Mouse (Mus musculus) liver, adult 2 months (tissue): Measurements from ENCODE around the gene Pheta1. TPM values are rescaled to one million over a fixed set of nuclear protein-coding genes. Genes with fewer than 3 reads are reported as not detected.

Experiments
- DNase-seq: peaks from one replicate; pipeline ENCODE4 v3.0.0-alpha.2; 2011; ENCODE audit warnings: low read depth, low spot score; ENCODE audit errors: extremely low read depth
- H3K27ac ChIP-seq: fragments of 200-500 bp; replicated peaks from 2 replicates; pipeline ENCODE4 v1.5.1; 2012; ENCODE audit warnings: low read depth, mild to moderate bottlenecking, control low read depth, inconsistent platforms, low read length; ENCODE audit not compliant: insufficient read depth
- H3K27me3 ChIP-seq: fragments of 200-500 bp; 2 replicates; pipeline ENCODE4 v1.6.1; 2012; ENCODE audit warnings: mild to moderate bottlenecking, moderate library complexity, low read length, inconsistent platforms; ENCODE audit not compliant: control insufficient read depth, insufficient read depth
- H3K36me3 ChIP-seq: fragments of 200-500 bp; 2 replicates; pipeline ENCODE4 v1.6.1; 2012; ENCODE audit warnings: low read length, inconsistent platforms; ENCODE audit not compliant: control insufficient read depth, insufficient read depth
- H3K4me1 ChIP-seq: fragments of 200-500 bp; 2 replicates; pipeline ENCODE4 v1.6.1; 2011; ENCODE audit warnings: low read length; ENCODE audit not compliant: control insufficient read depth, insufficient read depth
- H3K4me3 ChIP-seq: fragments of 200-500 bp; 2 replicates; pipeline ENCODE4 v1.5.1; 2011; ENCODE audit warnings: low read depth, mild to moderate bottlenecking, control low read depth, low read length, moderate library complexity; ENCODE audit not compliant: insufficient read depth
- H3K79me2 ChIP-seq: fragments of 200-500 bp; 2 replicates; pipeline ENCODE4 v1.6.1; 2012; ENCODE audit warnings: inconsistent platforms, mild to moderate bottlenecking, low read length, moderate library complexity; ENCODE audit not compliant: control insufficient read depth, insufficient read depth
- H3K9ac ChIP-seq: fragments of 200-500 bp; 2 replicates; pipeline ENCODE4 v1.6.1; 2012; ENCODE audit warnings: low read depth, mild to moderate bottlenecking, control low read depth, inconsistent platforms, low read length
- CTCF ChIP-seq: fragments of 200-500 bp; IDR thresholded peaks from 2 replicates; pipeline ENCODE4 v1.5.1; 2011; ENCODE audit warnings: low read depth, low read length, control low read depth
- POLR2A ChIP-seq: fragments of 200-500 bp; IDR thresholded peaks from 2 replicates; pipeline ENCODE4 v1.6.1; 2011; ENCODE audit warnings: low read length, control low read depth; ENCODE audit not compliant: insufficient read depth; ENCODE audit errors: extremely low read depth
- WGBS: fragments of 180-500 bp; shearing (Covaris S2); methylation state at CpG from one replicate; pipeline ENCODE4 v1.1.7; 2018; 5-methylcytosine and 5-hydroxymethylcytosine counted together
- polyA plus RNA-seq: library from polyadenylated mRNA; depleted of rRNA; stranded (reverse); fragments of >200 nt; gene quantifications from 2 replicates; pipeline ENCODE4 v1.2.3, GENCODE M21; 2012
- total RNA-seq: library from RNA; depleted of rRNA; stranded (reverse); fragments of >200 nt; gene quantifications from 2 replicates; pipeline ENCODE4 v1.2.3, GENCODE M21; 2014

Gene Pheta1
- total and polyA plus RNA-seq, 2 experiments = 7.4 to 12.0 TPM

DNA sequence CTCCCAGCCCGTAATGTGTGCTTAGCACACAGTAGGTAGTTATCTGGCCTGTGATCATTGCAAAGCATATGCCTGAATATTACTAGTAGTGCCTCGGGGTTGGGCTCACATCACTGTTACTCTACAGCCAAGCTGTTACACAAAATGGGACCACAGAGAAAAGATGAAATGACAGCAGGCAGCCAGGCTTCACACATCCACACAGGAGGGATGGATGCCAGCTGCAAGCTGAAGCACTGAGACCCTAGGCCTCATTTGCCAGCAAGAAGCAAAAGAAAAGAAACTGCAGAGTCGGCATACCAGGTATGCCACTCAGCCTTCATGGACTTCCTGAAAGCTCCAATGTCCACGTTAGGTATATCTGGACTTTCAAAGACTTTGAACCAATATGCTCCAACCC lies 20.9 kb upstream of the Pheta1 start:
- H3K4me1 ChIP-seq = peaks cover 28% of the 10 kb centered on the region
- peaks cover 15% of the 10 kb centered on the region; the same call in 1 of the 2 replicates for H3K36me3 ChIP-seq
- H3K79me2 ChIP-seq = peaks cover 70% of the 10 kb centered on the region
- H3K27me3 ChIP-seq = no peaks in the 10 kb centered on the region
- 82% methylated on average over 4 of the region's 4 CpGs for WGBS
- H3K9ac ChIP-seq = no peak overlapping the region
- DNase-seq = no peak
- TF ChIP-seq POLR2A (no peak), CTCF (no peak)
- H3K27ac ChIP-seq = no peak overlapping the region
- no peak overlapping the region for H3K4me3 ChIP-seq

DNA sequence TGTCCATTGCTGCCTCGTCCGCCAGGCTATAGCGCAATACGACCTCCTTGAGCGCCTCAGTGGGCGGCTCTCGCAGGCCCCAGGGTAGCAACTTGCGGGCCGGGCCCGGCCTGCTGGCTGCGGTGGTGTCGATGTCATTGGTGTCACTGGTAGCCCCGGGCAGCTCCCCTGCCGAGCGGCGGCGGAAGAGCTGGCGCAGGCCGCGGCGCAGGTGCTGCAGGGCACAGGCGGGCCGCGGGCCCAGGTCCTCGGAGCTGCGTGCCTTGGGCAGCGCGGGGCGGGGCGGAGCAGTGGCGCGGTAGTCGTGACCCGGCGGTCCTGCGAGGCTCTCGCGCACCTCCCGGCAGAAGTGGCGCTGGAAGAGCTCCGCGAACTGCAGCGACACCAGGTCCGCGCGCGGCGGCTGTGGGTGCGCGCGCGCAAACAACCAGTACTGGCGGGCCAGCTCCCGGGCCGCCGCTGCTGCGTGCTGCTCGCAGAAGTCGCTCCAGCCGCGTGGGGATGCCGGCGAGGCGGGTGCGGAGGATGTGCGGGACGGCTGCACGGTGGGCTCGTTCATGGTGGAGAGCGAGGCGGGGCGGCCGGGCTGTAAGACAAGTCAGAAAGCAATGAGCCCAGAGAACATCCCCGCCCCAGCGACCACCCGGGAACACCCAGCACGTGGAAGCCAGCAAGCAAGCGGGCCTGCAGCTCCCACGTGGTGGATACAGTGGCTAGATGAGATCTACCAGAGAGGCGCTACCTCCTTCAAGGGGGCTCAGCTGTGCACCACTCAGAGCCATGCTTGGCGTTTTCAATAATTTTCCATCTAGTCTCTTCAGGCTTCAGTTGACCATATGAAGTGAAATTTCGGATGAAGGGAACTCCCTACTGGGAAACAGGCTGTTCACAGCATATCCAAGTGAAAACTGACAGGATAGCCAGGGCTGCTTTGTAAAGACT lies 20.0 kb upstream of the Pheta1 start:
- DNase-seq = no peak
- TF ChIP-seq CTCF (no peak), POLR2A (no peak)
- peaks cover 72% of the 10 kb centered on the region for H3K79me2 ChIP-seq
- H3K36me3 ChIP-seq = peaks cover 15% of the 10 kb centered on the region; the same call in 1 of the 2 replicates
- WGBS = 90% methylated on average over 82 of the region's 82 CpGs
- no peak overlapping the region for H3K9ac ChIP-seq
- H3K27ac ChIP-seq = no peak overlapping the region
- H3K27me3 ChIP-seq = no peaks in the 10 kb centered on the region
- no peak overlapping the region for H3K4me3 ChIP-seq
- H3K4me1 ChIP-seq = peaks cover 24% of the 10 kb centered on the region

DNA sequence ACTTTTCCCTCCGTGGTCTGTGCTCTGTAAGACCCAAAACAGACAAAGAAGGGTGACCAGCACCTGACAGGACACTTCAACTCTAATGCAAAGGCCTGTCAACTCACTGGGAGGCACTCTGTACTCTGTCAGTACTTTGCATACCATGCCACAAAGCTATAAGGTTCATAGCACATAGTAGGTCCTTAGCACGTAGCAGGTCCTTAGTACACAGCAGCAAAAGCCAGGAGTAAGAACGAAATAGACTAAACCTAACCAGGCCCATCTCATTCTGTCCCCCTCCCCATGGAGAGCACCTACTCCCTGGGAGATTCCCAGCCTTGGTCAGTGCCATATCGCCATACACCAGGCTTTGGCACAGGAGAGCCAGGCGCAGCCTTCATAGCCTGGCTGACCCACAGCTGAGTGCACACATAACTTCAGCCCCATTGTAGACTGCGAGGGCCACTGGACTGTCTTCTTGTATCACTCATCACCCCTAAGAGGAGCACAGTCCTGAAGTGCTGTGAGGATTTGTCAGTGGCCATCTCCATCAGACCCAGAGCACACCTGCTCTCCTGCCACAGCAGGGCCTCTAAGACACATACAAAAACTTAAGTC lies 17.7 kb upstream of the Pheta1 start:
- H3K9ac ChIP-seq = no peak overlapping the region
- peaks cover 82% of the 10 kb centered on the region for H3K79me2 ChIP-seq
- 86% methylated on average over 6 of the region's 6 CpGs for WGBS
- no peak overlapping the region for H3K4me3 ChIP-seq
- DNase-seq = no peak
- TF ChIP-seq CTCF (no peak), POLR2A (no peak)
- H3K27ac ChIP-seq = no peak overlapping the region
- no peaks in the 10 kb centered on the region for H3K27me3 ChIP-seq
- peaks cover 14% of the 10 kb centered on the region; the same call in 1 of the 2 replicates for H3K36me3 ChIP-seq
- peaks cover 28% of the 10 kb centered on the region for H3K4me1 ChIP-seq

DNA sequence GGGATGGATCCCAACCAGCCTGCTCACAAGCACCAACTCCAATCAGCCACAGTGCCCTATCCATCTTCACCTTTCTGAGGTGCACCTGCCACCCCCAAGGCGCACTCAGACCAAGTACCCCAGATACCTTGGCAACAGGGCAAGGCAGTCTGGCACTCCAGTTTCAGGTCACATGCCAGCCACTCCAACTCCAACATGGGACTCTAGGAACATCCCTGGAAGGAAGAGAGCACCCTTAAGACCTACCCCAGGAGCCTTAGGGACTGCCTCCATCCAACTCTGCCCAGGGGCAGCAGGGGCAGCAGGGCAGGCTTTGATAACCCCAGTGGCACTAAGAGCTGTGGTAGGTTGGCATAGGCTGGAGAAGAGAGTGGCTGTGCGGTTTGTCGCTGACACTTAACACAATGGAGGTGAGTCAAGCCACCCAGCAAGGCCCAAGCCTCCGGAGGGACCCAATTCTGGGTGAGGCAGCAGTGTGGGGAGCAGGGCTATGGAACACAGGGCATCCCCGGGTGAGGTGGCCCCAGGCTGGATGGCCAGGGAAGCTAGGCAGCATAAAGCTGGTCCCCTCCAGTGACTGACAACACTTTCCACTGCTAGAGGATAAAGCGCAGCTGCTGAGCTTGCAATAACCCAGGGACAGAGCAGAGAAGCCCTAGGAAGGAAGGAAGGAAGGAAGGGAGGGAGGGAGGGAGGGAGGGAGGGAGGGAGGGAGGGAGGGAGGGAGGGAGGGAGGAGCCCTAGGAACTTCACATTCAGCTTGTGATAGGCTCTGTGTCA lies 16.2 kb upstream of the Pheta1 start:
- DNase-seq = no peak
- WGBS = 71% methylated on average over 6 of the region's 6 CpGs
- Histone ChIP-seq H3K9ac (no peak overlapping the region), H3K36me3 (peaks cover 8% of the 10 kb centered on the region; the same call in 1 of the 2 replicates), H3K4me1 (peaks cover 31% of the 10 kb centered on the region), H3K79me2 (peaks cover 82% of the 10 kb centered on the region), H3K27me3 (no peaks in the 10 kb centered on the region), H3K27ac (peak overlapping the region; percentile 9; the same call in 1 of the 2 replicates), H3K4me3 (peak overlapping the region; percentile 9; the same call in 1 of the 2 replicates)
- TF ChIP-seq CTCF (no peak), POLR2A (no peak)

DNA sequence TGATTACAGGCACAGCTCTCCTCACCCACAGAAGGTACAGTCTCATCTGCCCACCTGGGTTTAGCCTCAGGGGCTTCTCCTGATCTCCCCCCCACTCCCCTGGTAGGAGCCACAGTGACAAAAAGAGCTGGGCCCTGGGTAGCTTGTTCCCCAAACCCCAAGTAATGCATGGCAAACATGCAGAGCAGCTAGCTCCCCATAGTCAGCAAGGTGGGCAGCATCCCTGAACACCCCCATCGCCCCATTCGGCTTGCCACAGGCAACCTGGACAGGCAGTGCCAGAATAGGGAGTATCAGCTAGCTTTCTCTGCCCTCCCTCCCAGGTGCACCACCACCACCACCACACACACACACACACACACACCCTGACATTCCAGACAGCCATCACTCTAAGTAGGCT lies 15.6 kb upstream of the Pheta1 start:
- peak overlapping the region; percentile 47 for H3K27ac ChIP-seq
- H3K9ac ChIP-seq = peak overlapping the region; percentile 20
- peaks cover 33% of the 10 kb centered on the region for H3K4me1 ChIP-seq
- no peak for DNase-seq
- TF ChIP-seq CTCF = no peak
- no peak for TF ChIP-seq POLR2A
- H3K36me3 ChIP-seq = peaks cover 2% of the 10 kb centered on the region; the same call in 1 of the 2 replicates
- no peak overlapping the region for H3K4me3 ChIP-seq
- no peaks in the 10 kb centered on the region for H3K27me3 ChIP-seq
- WGBS = 94% methylated on average over 2 of the region's 2 CpGs
- H3K79me2 ChIP-seq = peaks cover 77% of the 10 kb centered on the region
